Mouse (Mus musculus): ENCODE measurements around the gene Zfp352.
"Not testable (repeated sequence)": the region's sequence is repeated elsewhere in the genome, so short reads cannot be mapped to it uniquely, and the experiment has no call there.

Gene Zfp352

GRCm38 (mm10) chr4:90218520-90218919 is at the start of gene Zfp352:
Gene Zfp352 (plus strand): TSS chr4:90218820.
- no peak for DNase-seq

DNA sequence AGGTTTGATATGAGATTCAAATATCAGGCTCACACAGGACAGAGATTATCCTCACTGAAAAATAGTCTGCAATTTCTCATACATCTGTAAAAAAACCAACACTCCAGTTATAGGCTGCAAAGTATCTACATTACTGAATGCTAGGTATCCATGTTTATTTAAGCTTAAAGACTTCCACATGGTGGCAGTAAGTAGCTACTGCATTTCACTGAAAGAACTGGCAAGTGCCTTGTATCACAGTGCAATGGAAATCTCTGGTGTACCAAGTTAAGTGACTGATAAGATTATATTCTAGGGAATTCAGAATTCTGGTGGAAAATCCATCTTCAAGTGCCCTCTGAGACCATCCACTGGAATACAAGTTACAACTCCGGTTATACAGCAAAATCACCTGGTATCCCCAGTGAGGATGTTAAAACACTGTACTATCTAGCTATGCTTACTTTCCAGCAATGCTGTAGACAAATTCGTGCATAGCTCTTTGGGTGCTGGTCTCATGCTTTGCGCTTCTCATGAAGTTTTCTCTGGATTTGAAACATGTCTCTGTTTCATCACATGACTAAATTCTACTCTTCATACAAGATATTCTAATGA is 47.6 kb upstream of the Zfp352 start:
- no peak for DNase-seq

- no peak for DNase-seq
Measured at GRCm38 (mm10) chr4:90174036-90174435, 44.6 kb upstream of the Zfp352 start.

- no peak for DNase-seq
Measured at GRCm38 (mm10) chr4:90203421-90203820, 15.2 kb upstream of the Zfp352 start.

DNA sequence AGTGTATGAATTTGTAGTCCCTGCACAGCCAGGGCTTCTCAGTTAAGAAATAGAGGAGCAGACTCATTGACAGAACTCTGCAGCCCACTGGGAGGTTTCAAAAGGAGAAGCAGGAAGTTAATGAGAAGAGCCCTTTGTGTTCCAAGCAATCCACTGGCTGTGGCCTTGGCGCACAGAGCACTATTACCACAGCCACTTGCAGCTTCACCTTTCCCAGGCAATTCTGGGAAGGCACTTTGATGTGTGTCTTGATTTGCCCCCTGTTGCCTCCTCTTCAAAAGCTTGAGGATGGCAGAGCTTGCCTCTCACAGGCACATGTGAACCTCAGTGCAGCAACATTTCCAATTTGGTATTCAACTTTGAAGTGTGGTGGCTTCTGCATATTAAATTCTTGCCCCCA is 7.1 kb upstream of the Zfp352 start:
- DNase-seq: no peak

DNA sequence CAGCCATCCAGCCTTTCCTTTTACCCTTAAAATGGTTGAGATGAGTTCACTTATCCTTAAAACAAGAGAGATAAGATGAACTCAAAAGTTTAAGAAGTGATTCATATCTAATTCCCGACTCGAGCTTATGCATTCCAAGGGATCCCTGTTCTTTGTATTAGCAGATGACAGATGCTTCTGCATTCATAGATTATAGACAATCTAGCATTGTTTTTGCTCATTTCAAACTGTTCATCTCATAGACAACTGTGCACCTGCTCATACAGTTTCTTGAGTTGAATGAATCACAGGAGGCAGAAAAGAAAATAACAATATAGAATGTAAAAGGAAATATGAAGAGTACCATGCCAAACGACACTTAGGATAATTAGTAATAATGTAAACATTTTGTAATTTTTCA is 6.5 kb upstream of the Zfp352 start:
- no peak for DNase-seq

- DNase-seq: not testable (repeated sequence)
Measured at GRCm38 (mm10) chr4:90235646-90236045, 17.0 kb downstream of the Zfp352 start.

- no peak for DNase-seq
Measured at GRCm38 (mm10) chr4:90269781-90270180, 51.2 kb downstream of the Zfp352 start.

Measured in thymus, adult 18-20 months (tissue).